Mouse (Mus musculus): ENCODE results near the gene Spry1. TPM values are rescaled to one million over a fixed set of nuclear protein-coding genes. Genes with fewer than 3 reads are reported as not detected.

Gene Spry1
- polyA plus RNA-seq, 1 experiment: 0.06 TPM

GRCm38 (mm10) chr3:37659621-37660020 is 19.9 kb downstream of the Spry1 start:
- Histone ChIP-seq H3K27me3 (ENCODE audit: control insufficient read depth) (peaks cover 45% of the 10 kb centered on the region), H3K36me3 (ENCODE audit: control insufficient read depth) (no peaks in the 10 kb centered on the region), H3K4me3 (replicated peaks) (no peak overlapping the region), H3K4me1 (ENCODE audit: control insufficient read depth) (peaks cover 4% of the 10 kb centered on the region), H3K9me3 (ENCODE audit: control insufficient read depth, low read length) (no peaks in the 10 kb centered on the region)
- no peak for TF ChIP-seq TAL1 (IDR thresholded peaks at IDR 0.05; ENCODE audit: low read length)
- TF ChIP-seq GATA1 (IDR thresholded peaks at IDR 0.05; ENCODE audit: low read length): no peak

- Histone ChIP-seq H3K4me3 (replicated peaks) (no peak overlapping the region), H3K9me3 (ENCODE audit: control insufficient read depth, low read length) (no peaks in the 10 kb centered on the region), H3K27me3 (ENCODE audit: control insufficient read depth) (peaks cover 40% of the 10 kb centered on the region), H3K4me1 (ENCODE audit: control insufficient read depth) (peaks cover 3% of the 10 kb centered on the region), H3K36me3 (ENCODE audit: control insufficient read depth) (no peaks in the 10 kb centered on the region)
- TF ChIP-seq TAL1 (IDR thresholded peaks at IDR 0.05; ENCODE audit: low read length): no peak
- no peak for TF ChIP-seq GATA1 (IDR thresholded peaks at IDR 0.05; ENCODE audit: low read length)
Measured at GRCm38 (mm10) chr3:37666291-37667118, 26.8 kb downstream of the Spry1 start.

- Histone ChIP-seq H3K4me1 (ENCODE audit: control insufficient read depth) (peaks cover 3% of the 10 kb centered on the region), H3K36me3 (ENCODE audit: control insufficient read depth) (no peaks in the 10 kb centered on the region), H3K9me3 (ENCODE audit: control insufficient read depth, low read length) (no peaks in the 10 kb centered on the region), H3K4me3 (replicated peaks) (no peak overlapping the region), H3K27me3 (ENCODE audit: control insufficient read depth) (peaks cover 43% of the 10 kb centered on the region)
- TF ChIP-seq GATA1 (IDR thresholded peaks at IDR 0.05; ENCODE audit: low read length) (no peak), TAL1 (IDR thresholded peaks at IDR 0.05; ENCODE audit: low read length) (no peak)
Measured at GRCm38 (mm10) chr3:37667119-37667467, 27.3 kb downstream of the Spry1 start.

- H3K36me3 ChIP-seq (ENCODE audit: control insufficient read depth): no peaks in the 10 kb centered on the region
- peaks cover 3% of the 10 kb centered on the region for H3K4me1 ChIP-seq (ENCODE audit: control insufficient read depth)
- no peak for TF ChIP-seq GATA1 (IDR thresholded peaks at IDR 0.05; ENCODE audit: low read length)
- no peak for TF ChIP-seq TAL1 (IDR thresholded peaks at IDR 0.05; ENCODE audit: low read length)
- H3K4me3 ChIP-seq (replicated peaks): no peak overlapping the region
- no peaks in the 10 kb centered on the region for H3K9me3 ChIP-seq (ENCODE audit: control insufficient read depth, low read length)
- H3K27me3 ChIP-seq (ENCODE audit: control insufficient read depth): peaks cover 49% of the 10 kb centered on the region
Measured at GRCm38 (mm10) chr3:37667736-37668135, 28.0 kb downstream of the Spry1 start.

GRCm38 (mm10) chr3:37668652-37669051 is 28.9 kb downstream of the Spry1 start:
- peaks cover 3% of the 10 kb centered on the region for H3K4me1 ChIP-seq (ENCODE audit: control insufficient read depth)
- no peaks in the 10 kb centered on the region for H3K36me3 ChIP-seq (ENCODE audit: control insufficient read depth)
- TF ChIP-seq TAL1 (IDR thresholded peaks at IDR 0.05; ENCODE audit: low read length): no peak
- no peak for TF ChIP-seq GATA1 (IDR thresholded peaks at IDR 0.05; ENCODE audit: low read length)
- peaks cover 55% of the 10 kb centered on the region for H3K27me3 ChIP-seq (ENCODE audit: control insufficient read depth)
- H3K9me3 ChIP-seq (ENCODE audit: control insufficient read depth, low read length): no peaks in the 10 kb centered on the region
- no peak overlapping the region for H3K4me3 ChIP-seq (replicated peaks)

GRCm38 (mm10) chr3:37669100-37669499 is 29.4 kb downstream of the Spry1 start:
- Histone ChIP-seq H3K27me3 (ENCODE audit: control insufficient read depth) (peaks cover 59% of the 10 kb centered on the region), H3K9me3 (ENCODE audit: control insufficient read depth, low read length) (no peaks in the 10 kb centered on the region), H3K4me3 (replicated peaks) (no peak overlapping the region), H3K4me1 (ENCODE audit: control insufficient read depth) (peaks cover 3% of the 10 kb centered on the region), H3K36me3 (ENCODE audit: control insufficient read depth) (no peaks in the 10 kb centered on the region)
- TF ChIP-seq TAL1 (IDR thresholded peaks at IDR 0.05; ENCODE audit: low read length) (no peak), GATA1 (IDR thresholded peaks at IDR 0.05; ENCODE audit: low read length) (no peak)

GRCm38 (mm10) chr3:37672266-37673040 is 32.7 kb downstream of the Spry1 start:
- H3K36me3 ChIP-seq (ENCODE audit: control insufficient read depth): no peaks in the 10 kb centered on the region
- no peak overlapping the region for H3K4me3 ChIP-seq (replicated peaks)
- H3K9me3 ChIP-seq (ENCODE audit: control insufficient read depth, low read length): no peaks in the 10 kb centered on the region
- no peaks in the 10 kb centered on the region; the same call in 1 of the 2 replicates for H3K4me1 ChIP-seq (ENCODE audit: control insufficient read depth)
- H3K27me3 ChIP-seq (ENCODE audit: control insufficient read depth): peaks cover 45% of the 10 kb centered on the region
- no peak for TF ChIP-seq TAL1 (IDR thresholded peaks at IDR 0.05; ENCODE audit: low read length)
- no peak for TF ChIP-seq GATA1 (IDR thresholded peaks at IDR 0.05; ENCODE audit: low read length)

- H3K4me3 ChIP-seq (replicated peaks): no peak overlapping the region
- no peak for TF ChIP-seq TAL1 (IDR thresholded peaks at IDR 0.05; ENCODE audit: low read length)
- no peak for TF ChIP-seq GATA1 (IDR thresholded peaks at IDR 0.05; ENCODE audit: low read length)
- H3K9me3 ChIP-seq (ENCODE audit: control insufficient read depth, low read length): no peaks in the 10 kb centered on the region
- H3K36me3 ChIP-seq (ENCODE audit: control insufficient read depth): no peaks in the 10 kb centered on the region
- peaks cover 34% of the 10 kb centered on the region for H3K27me3 ChIP-seq (ENCODE audit: control insufficient read depth)
- H3K4me1 ChIP-seq (ENCODE audit: control insufficient read depth): no peaks in the 10 kb centered on the region; the same call in 1 of the 2 replicates
Measured at GRCm38 (mm10) chr3:37673513-37674261, 33.9 kb downstream of the Spry1 start.

Data from erythroblast, embryonic 14.5 days (primary cell).